Mouse (Mus musculus) liver, embryonic 15.5 days (tissue): Measurements from ENCODE around the gene Tcap. TPM values are rescaled to one million over a fixed set of nuclear protein-coding genes. Genes with fewer than 3 reads are reported as not detected.

Experiments
- ATAC-seq: fragments of 200-750 bp; cut with Nextera tagmentation; 2 replicates; pipeline ENCODE4 v1.8.0; 2017; ENCODE audit warnings: moderate number of reproducible peaks, mild to moderate bottlenecking, moderate library complexity; ENCODE audit not compliant: insufficient read depth
- H3K27ac ChIP-seq: fragments of 300-500 bp; sonication (generic); replicated peaks from 2 replicates; pipeline ENCODE4 v1.5.1; 2015; ENCODE audit warnings: mild to moderate bottlenecking, inconsistent platforms
- H3K27me3 ChIP-seq: fragments of 300-500 bp; sonication (generic); 2 replicates; pipeline ENCODE4 v1.6.1; 2015; ENCODE audit warnings: mild to moderate bottlenecking, inconsistent platforms
- H3K36me3 ChIP-seq: fragments of 300-500 bp; sonication (generic); replicated peaks from 2 replicates; pipeline ENCODE4 v1.6.1; 2015; ENCODE audit warnings: moderate library complexity, mild to moderate bottlenecking, inconsistent platforms
- H3K4me1 ChIP-seq: fragments of 300-500 bp; sonication (generic); replicated peaks from 2 replicates; pipeline ENCODE4 v1.6.1; 2015; ENCODE audit warnings: inconsistent platforms
- H3K4me2 ChIP-seq: fragments of 300-500 bp; sonication (generic); 2 replicates; pipeline ENCODE4 v1.6.1; 2015; ENCODE audit warnings: moderate library complexity, mild to moderate bottlenecking, inconsistent platforms
- H3K4me3 ChIP-seq: fragments of 300-500 bp; sonication (generic); replicated peaks from 2 replicates; pipeline ENCODE4 v1.5.1; 2015; ENCODE audit warnings: mild to moderate bottlenecking, inconsistent platforms
- H3K9ac ChIP-seq: fragments of 300-500 bp; sonication (generic); 2 replicates; pipeline ENCODE4 v1.6.1; 2015; ENCODE audit warnings: moderate library complexity, mild to moderate bottlenecking, inconsistent platforms
- H3K9me3 ChIP-seq: fragments of 300-500 bp; sonication (generic); replicated peaks from 2 replicates; pipeline ENCODE4 v1.6.1; 2016; ENCODE audit warnings: inconsistent platforms
- WGBS: fragments of 180-500 bp; shearing (Covaris S2); methylation state at CpG from one replicate; pipeline ENCODE4 v1.1.7; 2015; ENCODE audit warnings: mixed read lengths; ENCODE audit not compliant: insufficient replicate concordance; 5-methylcytosine and 5-hydroxymethylcytosine counted together
- polyA plus RNA-seq: library from polyadenylated mRNA; unstranded; fragments of >200 nt; fragmentation: Nextera tagmentation; extraction: Ambion mirVana; gene quantifications from 2 replicates; pipeline ENCODE4 v1.2.1, GENCODE M21; 2015

Gene Tcap
- polyA plus RNA-seq, 1 experiment from 2014 or later: 1.7 TPM

- Histone ChIP-seq H3K9ac (no peak overlapping the region), H3K4me3 (no peak overlapping the region), H3K4me2 (peak overlapping the region; percentile 89), H3K4me1 (peaks cover 58% of the 10 kb centered on the region), H3K27me3 (peaks cover 35% of the 10 kb centered on the region), H3K36me3 (no peaks in the 10 kb centered on the region), H3K9me3 (no peaks in the 10 kb centered on the region), H3K27ac (peak overlapping the region; percentile 71)
- ATAC-seq: no peak
- 61% methylated on average over 7 of the region's 7 CpGs for WGBS
These were observed 26.8 kb upstream of the Tcap start for GRCm38 (mm10) chr11:98356625-98357394.

- WGBS: 13% methylated on average over 13 of the region's 13 CpGs
- ATAC-seq: peak; percentile 4; the same call in 1 of the 2 replicates
These were observed 26.0 kb upstream of the Tcap start for GRCm38 (mm10) chr11:98357396-98358160.

GRCm38 (mm10) chr11:98358161-98359083 is 25.2 kb upstream of the Tcap start, which contains the start of gene Stard3:
Gene Stard3, plus strand, starts transcription at chr11:98358368.
- peaks cover 69% of the 10 kb centered on the region for H3K4me1 ChIP-seq

More at GRCm38 (mm10) chr11:98357396-98358160, 26.0 kb upstream of the Tcap start:
- peaks cover 28% of the 10 kb centered on the region for H3K27me3 ChIP-seq
- no peaks in the 10 kb centered on the region for H3K36me3 ChIP-seq
- H3K9ac ChIP-seq: peak overlapping the region; percentile 76
- H3K4me2 ChIP-seq: peak overlapping the region; percentile 89
- no peaks in the 10 kb centered on the region for H3K9me3 ChIP-seq
- peak overlapping the region; percentile 71 for H3K27ac ChIP-seq
- peaks cover 65% of the 10 kb centered on the region for H3K4me1 ChIP-seq
- H3K4me3 ChIP-seq: peak overlapping the region; percentile 84

GRCm38 (mm10) chr11:98360866-98361521 is 22.6 kb upstream of the Tcap start:
- Histone ChIP-seq H3K9ac (0 out of 2 replicates have a peak overlapping the region, but pooled peaks have one; percentile 2), H3K9me3 (no peaks in the 10 kb centered on the region), H3K36me3 (no peaks in the 10 kb centered on the region), H3K4me2 (0 out of 2 replicates have a peak overlapping the region, but pooled peaks have one; percentile 4), H3K4me3 (no peak overlapping the region), H3K27me3 (no peaks in the 10 kb centered on the region), H3K4me1 (peaks cover 69% of the 10 kb centered on the region), H3K27ac (peak overlapping the region; percentile 35)
- ATAC-seq: no peak
- WGBS: 51% methylated on average over 9 of the region's 9 CpGs

More at GRCm38 (mm10) chr11:98358161-98359083, 25.2 kb upstream of the Tcap start, which contains the start of gene Stard3:
- H3K36me3 ChIP-seq: no peaks in the 10 kb centered on the region
- H3K27me3 ChIP-seq: peaks cover 20% of the 10 kb centered on the region
- H3K9me3 ChIP-seq: no peaks in the 10 kb centered on the region
- peak within 1 kb of the TSS; percentile 89 for H3K4me2 ChIP-seq
- under 1% methylated on average over 60 of the region's 60 CpGs for WGBS
- peak within 1 kb of the TSS; percentile 76 for H3K9ac ChIP-seq
- H3K27ac ChIP-seq: peak within 1 kb of the TSS; percentile 75
- peak within 1 kb of the TSS; percentile 84 for H3K4me3 ChIP-seq
- ATAC-seq: peak; percentile 83

DNA sequence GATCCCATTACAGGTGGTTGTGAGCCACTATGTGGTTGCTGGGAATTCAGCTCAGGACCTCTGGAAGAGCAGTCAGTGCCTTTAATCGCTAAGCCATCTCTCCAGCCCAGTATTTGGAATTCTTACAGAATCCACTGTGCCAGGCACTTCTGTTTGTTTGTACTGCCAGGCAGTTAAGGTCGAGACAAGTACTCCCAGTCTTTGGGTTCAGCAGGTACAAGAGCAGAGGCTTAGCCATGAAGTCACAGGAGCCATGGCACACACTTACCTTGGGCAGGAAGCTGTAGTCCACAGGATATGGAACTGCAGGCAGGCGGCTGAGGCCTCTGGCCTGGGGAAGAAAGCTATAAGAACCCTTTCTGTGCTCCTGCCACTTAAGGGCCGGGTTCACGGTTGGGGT is 19.8 kb upstream of the Tcap start:
- Histone ChIP-seq H3K4me2 (no peak overlapping the region), H3K9me3 (no peaks in the 10 kb centered on the region), H3K27ac (no peak overlapping the region), H3K4me3 (no peak overlapping the region), H3K27me3 (no peaks in the 10 kb centered on the region), H3K4me1 (peaks cover 52% of the 10 kb centered on the region), H3K9ac (no peak overlapping the region), H3K36me3 (no peaks in the 10 kb centered on the region)
- WGBS: 69% methylated on average over 5 of the region's 5 CpGs
- ATAC-seq: no peak

DNA sequence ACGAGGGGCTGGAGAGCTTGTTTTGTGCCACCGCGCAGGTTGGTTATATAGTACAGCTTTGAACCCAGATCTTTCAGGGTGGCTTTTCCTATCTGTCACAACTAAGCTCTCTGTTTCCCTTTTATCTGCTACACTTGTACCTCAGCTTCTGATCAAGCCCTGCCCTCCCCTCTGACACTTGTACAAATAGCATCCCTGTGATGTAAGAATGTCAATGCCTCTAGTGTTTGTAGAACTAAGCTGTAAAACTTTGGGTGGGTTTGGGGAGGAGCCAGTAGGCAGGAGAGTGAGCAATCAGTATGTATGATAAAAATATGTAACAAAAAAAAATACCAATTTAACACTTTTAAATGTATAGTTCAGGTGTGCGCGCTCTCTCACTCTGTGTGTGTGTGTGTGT is 19.2 kb upstream of the Tcap start:
- no peak overlapping the region for H3K27ac ChIP-seq

GRCm38 (mm10) chr11:98366290-98366689 is 17.3 kb upstream of the Tcap start:
- ATAC-seq: no peak
- H3K9me3 ChIP-seq: no peaks in the 10 kb centered on the region
- no peak overlapping the region for H3K27ac ChIP-seq
- peaks cover 29% of the 10 kb centered on the region for H3K4me1 ChIP-seq
- no peaks in the 10 kb centered on the region for H3K27me3 ChIP-seq
- H3K4me2 ChIP-seq: no peak overlapping the region
- no peaks in the 10 kb centered on the region for H3K36me3 ChIP-seq
- WGBS: 44% methylated on average over 10 of the region's 10 CpGs
- no peak overlapping the region for H3K4me3 ChIP-seq
- no peak overlapping the region for H3K9ac ChIP-seq

More for the DNA sequence above, 19.2 kb upstream of the Tcap start:
- no peaks in the 10 kb centered on the region for H3K9me3 ChIP-seq
- WGBS: 82% methylated on average over 5 of the region's 5 CpGs
- no peak overlapping the region for H3K9ac ChIP-seq
- H3K27me3 ChIP-seq: no peaks in the 10 kb centered on the region
- no peak for ATAC-seq
- H3K4me1 ChIP-seq: peaks cover 46% of the 10 kb centered on the region
- H3K4me2 ChIP-seq: no peak overlapping the region
- no peak overlapping the region for H3K4me3 ChIP-seq
- no peaks in the 10 kb centered on the region for H3K36me3 ChIP-seq

- Histone ChIP-seq H3K9ac (no peak overlapping the region), H3K4me3 (no peak overlapping the region), H3K9me3 (no peaks in the 10 kb centered on the region), H3K27ac (no peak overlapping the region), H3K4me2 (no peak overlapping the region), H3K36me3 (no peaks in the 10 kb centered on the region), H3K27me3 (no peaks in the 10 kb centered on the region), H3K4me1 (peaks cover 19% of the 10 kb centered on the region)
- 60% methylated on average over 10 of the region's 10 CpGs for WGBS
- ATAC-seq: no peak
These were observed 16.3 kb upstream of the Tcap start for GRCm38 (mm10) chr11:98367171-98367862.

- Histone ChIP-seq H3K4me3 (no peak overlapping the region), H3K9me3 (no peaks in the 10 kb centered on the region), H3K9ac (no peak overlapping the region), H3K27ac (no peak overlapping the region), H3K4me1 (peaks cover 14% of the 10 kb centered on the region), H3K36me3 (0 out of 2 replicates have a peak, but pooled peaks cover 2% of the 10 kb centered on the region), H3K4me2 (no peak overlapping the region), H3K27me3 (no peaks in the 10 kb centered on the region)
- 74% methylated on average over 7 of the region's 7 CpGs for WGBS
- ATAC-seq: no peak
These were observed 15.8 kb upstream of the Tcap start for GRCm38 (mm10) chr11:98367863-98368186.

DNA sequence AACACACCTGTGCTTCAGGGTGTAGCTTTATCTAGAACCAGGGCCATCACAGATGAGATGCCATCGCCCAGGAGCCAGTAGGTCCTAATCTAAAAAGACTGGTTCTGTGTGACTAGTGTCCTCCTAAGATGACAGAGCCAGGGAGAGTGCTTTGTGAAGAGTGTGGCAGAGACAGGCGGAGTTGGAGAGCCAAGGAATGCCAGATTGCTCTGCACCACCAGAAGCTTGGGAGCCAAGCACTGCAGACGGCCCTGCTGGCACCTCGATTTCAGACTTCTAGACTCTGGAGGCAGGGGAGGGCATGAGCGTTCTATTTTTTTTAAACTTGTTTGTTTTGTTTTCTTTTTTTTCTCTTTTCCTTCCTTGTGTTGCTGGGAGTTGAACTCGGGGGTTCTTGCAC is 14.3 kb upstream of the Tcap start:
- 69% methylated on average over 6 of the region's 6 CpGs for WGBS

More for the DNA sequence above, 14.3 kb upstream of the Tcap start:
- H3K27ac ChIP-seq: no peak overlapping the region
- H3K4me2 ChIP-seq: no peak overlapping the region
- H3K27me3 ChIP-seq: no peaks in the 10 kb centered on the region
- H3K4me1 ChIP-seq: peaks cover 6% of the 10 kb centered on the region
- H3K9me3 ChIP-seq: no peaks in the 10 kb centered on the region
- no peak overlapping the region for H3K4me3 ChIP-seq
- H3K9ac ChIP-seq: no peak overlapping the region
- 0 out of 2 replicates have a peak, but pooled peaks cover 8% of the 10 kb centered on the region for H3K36me3 ChIP-seq
- no peak for ATAC-seq
